Mouse (Mus musculus) liver, postnatal 0 days (tissue): Measurements from ENCODE around the gene Rap1b.

ENCODE experiments used
- CTCF ChIP-seq: sonication (generic); IDR thresholded peaks from 2 replicates; pipeline ENCODE4 v1.5.1; 2016; ENCODE audit warnings: antibody characterized with exemption, low read depth
- EP300 ChIP-seq: IDR thresholded peaks from 2 replicates; pipeline ENCODE4 v1.6.1; 2016; ENCODE audit warnings: antibody characterized with exemption, low read depth, mild to moderate bottlenecking

- TF ChIP-seq CTCF (no peak), EP300 (no peak)
Observed at GRCm38 (mm10) chr10:117862014-117862580, 16.3 kb upstream of the Rap1b start.
